Mouse (Mus musculus) ES-E14 (cell line): ENCODE measurements around the gene Mphosph8.

Source experiments
- CHD2 ChIP-seq: IDR thresholded peaks from 2 replicates; pipeline ENCODE4 v1.6.1; 2014; ENCODE audit warnings: mild to moderate bottlenecking, low read depth, low read length, inconsistent platforms
- HCFC1 ChIP-seq: IDR thresholded peaks from 2 replicates; pipeline ENCODE4 v1.6.1; 2012; ENCODE audit warnings: low read length, inconsistent platforms, borderline replicate concordance; ENCODE audit not compliant: insufficient read depth
- MAFK ChIP-seq: IDR thresholded peaks from 2 replicates; pipeline ENCODE4 v1.6.1; 2014; ENCODE audit warnings: mild to moderate bottlenecking, low read depth, low read length, inconsistent platforms; ENCODE audit not compliant: insufficient read depth
- ZC3H11A ChIP-seq: IDR thresholded peaks from 2 replicates; pipeline ENCODE4 v1.6.1; 2012; ENCODE audit warnings: low read depth, mild to moderate bottlenecking, inconsistent platforms, low read length, borderline replicate concordance
- ZNF384 ChIP-seq: IDR thresholded peaks from 2 replicates; pipeline ENCODE4 v1.6.1; 2012; ENCODE audit warnings: low read depth, low read length, inconsistent platforms

DNA sequence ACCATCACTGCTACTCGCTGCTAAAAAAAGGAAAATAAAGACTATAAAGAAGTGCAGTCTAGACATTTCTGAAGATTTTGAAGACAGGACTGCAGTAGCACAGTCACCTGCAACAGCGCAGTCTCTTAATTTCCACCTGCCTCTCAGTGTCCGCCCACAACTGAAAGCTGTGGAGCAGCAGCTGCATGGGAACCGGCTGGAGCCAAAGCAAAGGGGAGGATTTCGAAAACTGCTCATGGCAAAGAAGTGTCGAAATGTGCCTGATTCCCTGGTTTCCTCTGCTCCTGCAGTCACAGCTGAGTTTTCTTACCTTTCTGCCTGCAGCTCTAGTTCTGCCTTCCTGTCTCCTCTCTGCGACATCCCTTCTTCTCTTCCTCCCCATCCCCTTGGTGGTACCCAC lies 20.8 kb upstream of the Mphosph8 start:
- TF ChIP-seq MAFK (no peak), HCFC1 (no peak), ZC3H11A (no peak), ZNF384 (no peak), CHD2 (no peak)
